Mouse (Mus musculus): Measurements from ENCODE around the gene Olfr1329. TPM values are rescaled to one million over a fixed set of nuclear protein-coding genes. Genes with fewer than 3 reads are reported as not detected.
"Not testable (repeated sequence)": the region's sequence is repeated elsewhere in the genome, so short reads cannot be mapped to it uniquely, and the experiment has no call there.

The Olfr1329 gene
- not detected in 2 replicates for polyA plus RNA-seq (2011; ENCODE audit: insufficient read depth, insufficient read length, low replicate concordance, missing spikeins)

- 44% methylated on average over 2 of the region's 2 CpGs for WGBS
- H3K4me1 ChIP-seq (ENCODE audit: control insufficient read depth, insufficient read depth, low read length); H3K4me3 ChIP-seq (replicated peaks; ENCODE audit: control insufficient read depth, low read depth, low read length); H3K27ac ChIP-seq (ENCODE audit: control insufficient read depth, insufficient read depth, low read depth, low read length, poor library complexity): not testable (repeated sequence)
These were observed at the start of gene Olfr1329 for GRCm38 (mm10) chr4:118917365-118917764. Gene Olfr1329 (minus strand): TSS chr4:118917465.

- H3K4me1 ChIP-seq (ENCODE audit: control insufficient read depth, insufficient read depth, low read length) = no peaks in the 10 kb centered on the region
- WGBS = 72% methylated on average over 2 of the region's 2 CpGs
- H3K4me3 ChIP-seq (replicated peaks; ENCODE audit: control insufficient read depth, low read depth, low read length) = no peak within 1 kb of the TSS
- TF ChIP-seq CTCF (IDR thresholded peaks at IDR 0.05; ENCODE audit: control insufficient read depth, insufficient read depth, low read length) = no peak
- no peak for TF ChIP-seq POLR2A (IDR thresholded peaks at IDR 0.05; ENCODE audit: borderline replicate concordance, control insufficient read depth, low read depth, low read length)
- no peak within 1 kb of the TSS for H3K27ac ChIP-seq (ENCODE audit: control insufficient read depth, insufficient read depth, low read depth, low read length, poor library complexity)
These were observed 43.9 kb upstream of the Olfr1329 start, which contains the start of gene Lao1 for GRCm38 (mm10) chr4:118961141-118961628. Gene Lao1 (plus strand): TSS chr4:118961578.

GRCm38 (mm10) chr4:118958812-118959211 is 41.5 kb upstream of the Olfr1329 start:
- Histone ChIP-seq H3K27ac (ENCODE audit: control insufficient read depth, insufficient read depth, low read depth, low read length, poor library complexity) (no peak overlapping the region), H3K4me1 (ENCODE audit: control insufficient read depth, insufficient read depth, low read length) (no peaks in the 10 kb centered on the region), H3K4me3 (replicated peaks; ENCODE audit: control insufficient read depth, low read depth, low read length) (no peak overlapping the region)
- TF ChIP-seq POLR2A (IDR thresholded peaks at IDR 0.05; ENCODE audit: borderline replicate concordance, control insufficient read depth, low read depth, low read length) (no peak), CTCF (IDR thresholded peaks at IDR 0.05; ENCODE audit: control insufficient read depth, insufficient read depth, low read length) (no peak)
- WGBS = 83% methylated on average over 7 of the region's 7 CpGs

- TF ChIP-seq CTCF (IDR thresholded peaks at IDR 0.05; ENCODE audit: control insufficient read depth, insufficient read depth, low read length) (no peak), POLR2A (IDR thresholded peaks at IDR 0.05; ENCODE audit: borderline replicate concordance, control insufficient read depth, low read depth, low read length) (no peak)
- no peak within 1 kb of the TSS for H3K27ac ChIP-seq (ENCODE audit: control insufficient read depth, insufficient read depth, low read depth, low read length, poor library complexity)
- H3K4me3 ChIP-seq (replicated peaks; ENCODE audit: control insufficient read depth, low read depth, low read length) = no peak within 1 kb of the TSS
- H3K4me1 ChIP-seq (ENCODE audit: control insufficient read depth, insufficient read depth, low read length) = no peaks in the 10 kb centered on the region
- WGBS = 62% methylated on average over 2 of the region's 2 CpGs
These were observed 21.2 kb upstream of the Olfr1329 start, which contains the start of gene Olfr1328 for GRCm38 (mm10) chr4:118938512-118938911. Gene Olfr1328 (minus strand): TSS chr4:118938612.

GRCm38 (mm10) chr4:118931326-118931725 is 14.1 kb upstream of the Olfr1329 start:
- not testable (repeated sequence) for H3K4me3 ChIP-seq (replicated peaks; ENCODE audit: control insufficient read depth, low read depth, low read length); H3K27ac ChIP-seq (ENCODE audit: control insufficient read depth, insufficient read depth, low read depth, low read length, poor library complexity); H3K4me1 ChIP-seq (ENCODE audit: control insufficient read depth, insufficient read depth, low read length)
- WGBS = 80% methylated on average over 3 of the region's 3 CpGs

- no peak overlapping the region for H3K27ac ChIP-seq (ENCODE audit: control insufficient read depth, insufficient read depth, low read depth, low read length, poor library complexity)
- no peak overlapping the region for H3K4me3 ChIP-seq (replicated peaks; ENCODE audit: control insufficient read depth, low read depth, low read length)
- H3K4me1 ChIP-seq (ENCODE audit: control insufficient read depth, insufficient read depth, low read length) = no peaks in the 10 kb centered on the region
- no peak for TF ChIP-seq POLR2A (IDR thresholded peaks at IDR 0.05; ENCODE audit: borderline replicate concordance, control insufficient read depth, low read depth, low read length)
- 62% methylated on average over 2 of the region's 2 CpGs for WGBS
These were observed 15.3 kb downstream of the Olfr1329 start for GRCm38 (mm10) chr4:118901981-118902380.

- TF ChIP-seq POLR2A (IDR thresholded peaks at IDR 0.05; ENCODE audit: borderline replicate concordance, control insufficient read depth, low read depth, low read length) = no peak
- TF ChIP-seq CTCF (IDR thresholded peaks at IDR 0.05; ENCODE audit: control insufficient read depth, insufficient read depth, low read length) = no peak
- H3K4me1 ChIP-seq (ENCODE audit: control insufficient read depth, insufficient read depth, low read length) = no peaks in the 10 kb centered on the region; the same call in 1 of the 2 replicates
- 83% methylated on average over 1 of the region's 1 CpGs for WGBS
- no peak within 1 kb of the TSS for H3K27ac ChIP-seq (ENCODE audit: control insufficient read depth, insufficient read depth, low read depth, low read length, poor library complexity)
- no peak within 1 kb of the TSS for H3K4me3 ChIP-seq (replicated peaks; ENCODE audit: control insufficient read depth, low read depth, low read length)
These were observed 29.0 kb downstream of the Olfr1329 start, which contains the start of gene Olfr1330 for GRCm38 (mm10) chr4:118888297-118888696. Gene Olfr1330 (plus strand): TSS chr4:118888597.

GRCm38 (mm10) chr4:118867566-118867965 is 49.7 kb downstream of the Olfr1329 start:
- no peak overlapping the region for H3K4me3 ChIP-seq (replicated peaks; ENCODE audit: control insufficient read depth, low read depth, low read length)
- TF ChIP-seq CTCF (IDR thresholded peaks at IDR 0.05; ENCODE audit: control insufficient read depth, insufficient read depth, low read length) (no peak), POLR2A (IDR thresholded peaks at IDR 0.05; ENCODE audit: borderline replicate concordance, control insufficient read depth, low read depth, low read length) (no peak)
- H3K4me1 ChIP-seq (ENCODE audit: control insufficient read depth, insufficient read depth, low read length) = no peaks in the 10 kb centered on the region
- no peak overlapping the region for H3K27ac ChIP-seq (ENCODE audit: control insufficient read depth, insufficient read depth, low read depth, low read length, poor library complexity)

Other genes with a start within 250 kb of the Olfr1329 start
- gene Olfr1342, start 224.7 kb downstream of the Olfr1329 start, polyA plus RNA-seq (2011; ENCODE audit: insufficient read depth, insufficient read length, low replicate concordance, missing spikeins) = not detected in 2 replicates
- gene Olfr1341, start 213.9 kb downstream of the Olfr1329 start, polyA plus RNA-seq (2011; ENCODE audit: insufficient read depth, insufficient read length, low replicate concordance, missing spikeins) = not detected in 2 replicates
- gene Olfr1340, start 197.3 kb downstream of the Olfr1329 start, polyA plus RNA-seq (2011; ENCODE audit: insufficient read depth, insufficient read length, low replicate concordance, missing spikeins) = not detected in 2 replicates
- not detected in 2 replicates for gene Olfr1339, start 185.3 kb downstream of the Olfr1329 start, polyA plus RNA-seq (2011; ENCODE audit: insufficient read depth, insufficient read length, low replicate concordance, missing spikeins)
- gene Olfr1338, start 158.7 kb downstream of the Olfr1329 start, polyA plus RNA-seq (2011; ENCODE audit: insufficient read depth, insufficient read length, low replicate concordance, missing spikeins) = 0.50 TPM in 1 of 2 replicates, not detected in the other
- gene Olfr1337, start 134.9 kb downstream of the Olfr1329 start, polyA plus RNA-seq (2011; ENCODE audit: insufficient read depth, insufficient read length, low replicate concordance, missing spikeins) = not detected in 2 replicates
- gene Olfr1335, start 107.5 kb downstream of the Olfr1329 start, polyA plus RNA-seq (2011; ENCODE audit: insufficient read depth, insufficient read length, low replicate concordance, missing spikeins) = not detected in 2 replicates
- not detected in 2 replicates for gene Olfr1333, start 81.2 kb downstream of the Olfr1329 start, polyA plus RNA-seq (2011; ENCODE audit: insufficient read depth, insufficient read length, low replicate concordance, missing spikeins)
- not detected in 2 replicates for gene Olfr1331, start 52.8 kb downstream of the Olfr1329 start, polyA plus RNA-seq (2011; ENCODE audit: insufficient read depth, insufficient read length, low replicate concordance, missing spikeins)
- gene Olfr1330, start 28.9 kb downstream of the Olfr1329 start, polyA plus RNA-seq (2011; ENCODE audit: insufficient read depth, insufficient read length, low replicate concordance, missing spikeins) = 0.41 and 1.6 TPM in 2 replicates
- not detected in 2 replicates for gene Olfr1328, start 21.1 kb upstream of the Olfr1329 start, polyA plus RNA-seq (2011; ENCODE audit: insufficient read depth, insufficient read length, low replicate concordance, missing spikeins)
- gene Lao1, start 44.1 kb upstream of the Olfr1329 start, polyA plus RNA-seq (2011; ENCODE audit: insufficient read depth, insufficient read length, low replicate concordance, missing spikeins) = not detected in 2 replicates
- 6.7 and 20.9 TPM in 2 replicates for gene Slc2a1, start 191.2 kb upstream of the Olfr1329 start, polyA plus RNA-seq (2011; ENCODE audit: insufficient read depth, insufficient read length, low replicate concordance, missing spikeins)

Measured in bone marrow, adult 2 months (tissue).